Mouse (Mus musculus): ENCODE measurements around the gene Gm10964.

Gene Gm10964

GRCm38 (mm10) chr3:103739329-103739728 lies at the start of gene Gm10964:
Gm10964 (plus strand) TSS chr3:103739366.
- no peak for DNase-seq

- no peak for DNase-seq
Observed at GRCm38 (mm10) chr3:103690506-103690905, 48.7 kb upstream of the Gm10964 start.

GRCm38 (mm10) chr3:103695556-103695955 lies 43.6 kb upstream of the Gm10964 start:
- DNase-seq = no peak

- no peak for DNase-seq
Observed at GRCm38 (mm10) chr3:103696388-103696925, 42.7 kb upstream of the Gm10964 start.

GRCm38 (mm10) chr3:103704661-103705060 lies 34.5 kb upstream of the Gm10964 start:
- DNase-seq = peak in 1 of 2 experiments; percentile 13

GRCm38 (mm10) chr3:103705426-103705825 lies 33.7 kb upstream of the Gm10964 start:
- no peak for DNase-seq

- no peak for DNase-seq
Observed at GRCm38 (mm10) chr3:103709470-103710040, 29.6 kb upstream of the Gm10964 start.

- DNase-seq = no peak
Observed at GRCm38 (mm10) chr3:103712196-103712595, 27.0 kb upstream of the Gm10964 start.

- no peak for DNase-seq
Observed at GRCm38 (mm10) chr3:103714236-103714875, 24.8 kb upstream of the Gm10964 start.

- DNase-seq = no peak
Observed at GRCm38 (mm10) chr3:103714942-103715341, 24.2 kb upstream of the Gm10964 start.

- DNase-seq = no peak
Observed at GRCm38 (mm10) chr3:103715762-103716693, 23.1 kb upstream of the Gm10964 start.

- DNase-seq = no peak
Observed at GRCm38 (mm10) chr3:103716774-103717760, 22.1 kb upstream of the Gm10964 start.

- DNase-seq = no peak
Observed at GRCm38 (mm10) chr3:103718728-103719127, 20.4 kb upstream of the Gm10964 start.

- no peak for DNase-seq
Observed at GRCm38 (mm10) chr3:103724137-103724536, 15.0 kb upstream of the Gm10964 start.

GRCm38 (mm10) chr3:103726642-103727041 lies 12.5 kb upstream of the Gm10964 start:
- DNase-seq = no peak

- DNase-seq = no peak
Observed at GRCm38 (mm10) chr3:103727813-103728326, 11.3 kb upstream of the Gm10964 start.

GRCm38 (mm10) chr3:103729850-103730249 lies 9.3 kb upstream of the Gm10964 start:
- DNase-seq = no peak

GRCm38 (mm10) chr3:103732116-103732515 lies 7.0 kb upstream of the Gm10964 start:
- no peak for DNase-seq

- no peak for DNase-seq
Observed at GRCm38 (mm10) chr3:103733176-103733575, 6.0 kb upstream of the Gm10964 start.

- peak; percentile 22 to 34 for DNase-seq
Observed at GRCm38 (mm10) chr3:103733799-103734695, 5.1 kb upstream of the Gm10964 start.
